Mouse (Mus musculus): Measurements from ENCODE around the gene Tmem178b.

DNA sequence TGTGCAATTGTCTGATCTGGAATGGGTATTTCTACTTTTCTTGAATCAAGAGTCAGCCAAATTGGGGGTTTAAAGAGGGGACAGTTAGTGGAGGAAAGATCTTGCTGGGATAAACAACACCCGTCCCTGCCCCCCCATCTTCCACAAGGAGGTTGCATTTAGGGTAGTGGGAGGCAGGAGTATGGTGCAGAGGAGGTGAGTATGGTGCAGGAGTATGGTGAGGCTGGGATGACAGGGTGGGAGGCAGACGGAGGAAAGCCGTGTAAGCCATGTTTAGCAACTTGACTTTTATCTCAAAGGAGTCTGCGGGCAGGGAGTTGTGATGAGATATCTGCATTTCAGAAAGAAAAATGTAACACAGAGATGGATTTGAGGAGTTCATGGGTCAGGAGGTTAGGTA is 73.5 kb downstream of the Tmem178b start:
- TF ChIP-seq CTCF (IDR thresholded peaks at IDR 0.05; ENCODE audit: insufficient read depth, low read depth, low read length) (no peak), POLR2A (IDR thresholded peaks at IDR 0.05; ENCODE audit: insufficient read depth, low read depth, low read length) (no peak)

Data from olfactory bulb, adult 2 months (tissue).